Mouse (Mus musculus): ENCODE measurements around the gene Pakap. TPM values are rescaled to one million over a fixed set of nuclear protein-coding genes. Genes with fewer than 3 reads are reported as not detected.
"Not testable (repeated sequence)": the region's sequence is repeated elsewhere in the genome, so short reads cannot be mapped to it uniquely, and the experiment has no call there.

Gene Pakap
- polyA plus RNA-seq, 1 experiment from 2014 or later, result 12.7 TPM

GRCm38 (mm10) chr4:57886066-57886887 lies 318.3 kb downstream of the Pakap start:
- H3K4me1 ChIP-seq (ENCODE audit: control insufficient read depth, insufficient read depth, low read length), result no peaks in the 10 kb centered on the region
- H3K9ac ChIP-seq (ENCODE audit: low read depth, low read length), result no peak overlapping the region
- no peak overlapping the region for H3K27ac ChIP-seq (ENCODE audit: low read length)
- no peak for ATAC-seq
- no peak overlapping the region for H3K4me3 ChIP-seq (ENCODE audit: low read depth, low read length)
- no peaks in the 10 kb centered on the region for H3K9me3 ChIP-seq (replicated peaks; ENCODE audit: control insufficient read depth, low read length, poor library complexity, severe bottlenecking)
- 59% methylated on average over 11 of the region's 11 CpGs for WGBS
- H3K36me3 ChIP-seq (ENCODE audit: control insufficient read depth, insufficient read depth, low read length), result no peaks in the 10 kb centered on the region
- H3K27me3 ChIP-seq (ENCODE audit: control insufficient read depth, insufficient read depth, low read depth, low read length), result no peaks in the 10 kb centered on the region
- H3K4me2 ChIP-seq (ENCODE audit: low read length), result no peak overlapping the region

- Histone ChIP-seq H3K4me2 (ENCODE audit: low read length) (no peak overlapping the region), H3K4me1 (ENCODE audit: control insufficient read depth, insufficient read depth, low read length) (no peaks in the 10 kb centered on the region; the same call in 1 of the 2 replicates), H3K27ac (ENCODE audit: low read length) (no peak overlapping the region), H3K9ac (ENCODE audit: low read depth, low read length) (no peak overlapping the region), H3K9me3 (replicated peaks; ENCODE audit: control insufficient read depth, low read length, poor library complexity, severe bottlenecking) (no peaks in the 10 kb centered on the region), H3K27me3 (ENCODE audit: control insufficient read depth, insufficient read depth, low read depth, low read length) (no peaks in the 10 kb centered on the region), H3K4me3 (ENCODE audit: low read depth, low read length) (no peak overlapping the region), H3K36me3 (ENCODE audit: control insufficient read depth, insufficient read depth, low read length) (no peaks in the 10 kb centered on the region)
- 98% methylated on average over 3 of the region's 3 CpGs for WGBS
- ATAC-seq, result no peak
Observed at GRCm38 (mm10) chr4:57886888-57887230, 318.9 kb downstream of the Pakap start.

- H3K9ac ChIP-seq (ENCODE audit: low read depth, low read length), result no peak overlapping the region
- peaks cover 5% of the 10 kb centered on the region; the same call in 1 of the 2 replicates for H3K4me1 ChIP-seq (ENCODE audit: control insufficient read depth, insufficient read depth, low read length)
- no peaks in the 10 kb centered on the region for H3K36me3 ChIP-seq (ENCODE audit: control insufficient read depth, insufficient read depth, low read length)
- ATAC-seq, result no peak
- 92% methylated on average over 2 of the region's 2 CpGs for WGBS
- H3K27ac ChIP-seq (ENCODE audit: low read length), result no peak overlapping the region
- H3K27me3 ChIP-seq (ENCODE audit: control insufficient read depth, insufficient read depth, low read depth, low read length), result no peaks in the 10 kb centered on the region
- no peak overlapping the region for H3K4me2 ChIP-seq (ENCODE audit: low read length)
- no peaks in the 10 kb centered on the region for H3K9me3 ChIP-seq (replicated peaks; ENCODE audit: control insufficient read depth, low read length, poor library complexity, severe bottlenecking)
- H3K4me3 ChIP-seq (ENCODE audit: low read depth, low read length), result no peak overlapping the region
Observed at GRCm38 (mm10) chr4:57888246-57888645, 320.3 kb downstream of the Pakap start.

DNA sequence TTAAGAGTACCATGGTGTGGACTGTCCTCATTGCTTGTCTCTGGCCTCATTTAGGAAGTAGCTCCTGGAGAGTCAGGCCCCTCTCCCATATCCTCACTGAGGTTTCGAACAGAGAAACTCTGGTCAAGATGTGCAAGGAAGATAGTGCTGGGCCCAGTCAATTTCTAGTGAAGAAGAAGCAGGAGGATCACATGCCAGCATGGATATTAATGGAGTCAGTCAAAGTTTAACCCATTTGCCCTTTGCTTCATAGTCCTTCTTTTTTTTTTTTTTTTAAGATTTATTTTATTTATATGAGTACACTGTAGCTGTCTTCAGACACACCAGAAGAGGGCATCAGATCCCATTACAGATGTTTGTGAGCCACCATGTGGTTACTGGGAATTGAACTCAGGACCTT lies 321.0 kb downstream of the Pakap start:
- 96% methylated on average over 1 of the region's 1 CpGs for WGBS
- H3K4me2 ChIP-seq (ENCODE audit: low read length); ATAC-seq; H3K4me3 ChIP-seq (ENCODE audit: low read depth, low read length); H3K27me3 ChIP-seq (ENCODE audit: control insufficient read depth, insufficient read depth, low read depth, low read length); H3K9ac ChIP-seq (ENCODE audit: low read depth, low read length); H3K36me3 ChIP-seq (ENCODE audit: control insufficient read depth, insufficient read depth, low read length); H3K9me3 ChIP-seq (replicated peaks; ENCODE audit: control insufficient read depth, low read length, poor library complexity, severe bottlenecking); H3K4me1 ChIP-seq (ENCODE audit: control insufficient read depth, insufficient read depth, low read length); H3K27ac ChIP-seq (ENCODE audit: low read length): not testable (repeated sequence)

DNA sequence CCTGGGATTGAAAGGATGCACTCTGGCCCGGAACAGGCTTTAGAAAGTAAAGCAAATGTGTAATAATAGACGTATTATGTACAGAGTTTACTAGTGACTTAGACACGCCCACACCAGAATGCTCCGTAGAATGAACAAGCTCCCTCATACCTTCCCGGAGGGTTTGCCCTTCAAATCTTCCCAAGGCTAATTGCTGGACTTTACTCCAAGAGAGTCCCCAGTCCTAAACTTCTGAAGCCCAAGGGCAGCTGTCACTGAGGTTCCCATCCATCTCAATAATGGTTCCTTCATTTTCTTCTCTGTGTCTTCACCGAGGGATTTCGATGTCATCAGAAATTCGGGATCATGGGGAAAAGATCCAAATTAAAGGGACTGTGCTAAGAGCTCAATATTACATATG lies 321.8 kb downstream of the Pakap start:
- Histone ChIP-seq H3K9me3 (replicated peaks; ENCODE audit: control insufficient read depth, low read length, poor library complexity, severe bottlenecking) (no peaks in the 10 kb centered on the region), H3K4me3 (ENCODE audit: low read depth, low read length) (no peak overlapping the region), H3K4me1 (ENCODE audit: control insufficient read depth, insufficient read depth, low read length) (peaks cover 5% of the 10 kb centered on the region; the same call in 1 of the 2 replicates), H3K9ac (ENCODE audit: low read depth, low read length) (no peak overlapping the region), H3K27ac (ENCODE audit: low read length) (no peak overlapping the region), H3K4me2 (ENCODE audit: low read length) (no peak overlapping the region), H3K36me3 (ENCODE audit: control insufficient read depth, insufficient read depth, low read length) (no peaks in the 10 kb centered on the region), H3K27me3 (ENCODE audit: control insufficient read depth, insufficient read depth, low read depth, low read length) (no peaks in the 10 kb centered on the region)
- no peak for ATAC-seq
- 88% methylated on average over 8 of the region's 8 CpGs for WGBS

DNA sequence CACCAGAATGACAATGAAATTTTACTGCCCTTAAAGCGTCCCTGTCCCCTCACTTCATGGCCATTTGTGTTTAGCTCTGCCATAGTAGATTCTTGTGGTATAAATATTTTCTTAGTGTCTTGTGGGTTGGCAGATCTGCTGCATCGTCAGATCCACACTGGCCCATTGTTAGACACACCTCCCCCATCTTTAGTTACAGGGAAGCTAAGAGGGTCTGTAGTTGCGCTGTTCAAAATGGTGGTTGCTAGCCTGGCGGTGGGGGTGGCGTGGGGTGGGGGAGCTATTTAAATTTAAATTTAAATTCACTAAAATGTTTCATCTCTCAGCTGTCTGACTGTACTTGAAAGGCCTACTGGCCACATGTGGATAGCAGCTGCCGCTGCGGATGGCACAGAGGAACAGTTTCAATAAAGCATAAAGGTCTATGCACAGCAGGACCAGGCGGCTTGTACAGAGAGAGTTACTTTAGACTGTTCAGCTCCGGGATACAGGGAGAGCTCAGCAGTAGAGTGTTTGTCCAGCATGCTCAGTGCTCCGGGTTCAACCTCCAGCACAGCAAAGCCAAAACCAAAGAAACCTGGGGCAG lies 324.1 kb downstream of the Pakap start:
- no peak overlapping the region for H3K27ac ChIP-seq (ENCODE audit: low read length)
- peaks cover 10% of the 10 kb centered on the region for H3K4me1 ChIP-seq (ENCODE audit: control insufficient read depth, insufficient read depth, low read length)
- H3K9me3 ChIP-seq (replicated peaks; ENCODE audit: control insufficient read depth, low read length, poor library complexity, severe bottlenecking), result no peaks in the 10 kb centered on the region
- no peak overlapping the region for H3K9ac ChIP-seq (ENCODE audit: low read depth, low read length)
- no peak overlapping the region for H3K4me3 ChIP-seq (ENCODE audit: low read depth, low read length)
- H3K27me3 ChIP-seq (ENCODE audit: control insufficient read depth, insufficient read depth, low read depth, low read length), result no peaks in the 10 kb centered on the region
- H3K4me2 ChIP-seq (ENCODE audit: low read length), result no peak overlapping the region
- no peaks in the 10 kb centered on the region for H3K36me3 ChIP-seq (ENCODE audit: control insufficient read depth, insufficient read depth, low read length)
- peak; percentile 77 for ATAC-seq
- WGBS, result 40% methylated on average over 10 of the region's 10 CpGs

- H3K9ac ChIP-seq (ENCODE audit: low read depth, low read length), result no peak overlapping the region
- H3K36me3 ChIP-seq (ENCODE audit: control insufficient read depth, insufficient read depth, low read length), result no peaks in the 10 kb centered on the region
- H3K27ac ChIP-seq (ENCODE audit: low read length), result no peak overlapping the region
- ATAC-seq, result no peak
- peaks cover 10% of the 10 kb centered on the region for H3K4me1 ChIP-seq (ENCODE audit: control insufficient read depth, insufficient read depth, low read length)
- H3K9me3 ChIP-seq (replicated peaks; ENCODE audit: control insufficient read depth, low read length, poor library complexity, severe bottlenecking), result no peaks in the 10 kb centered on the region
- 13% methylated on average over 5 of the region's 5 CpGs for WGBS
- no peak overlapping the region for H3K4me3 ChIP-seq (ENCODE audit: low read depth, low read length)
- H3K27me3 ChIP-seq (ENCODE audit: control insufficient read depth, insufficient read depth, low read depth, low read length), result no peaks in the 10 kb centered on the region
- H3K4me2 ChIP-seq (ENCODE audit: low read length), result no peak overlapping the region
Observed at GRCm38 (mm10) chr4:57895140-57895539, 327.2 kb downstream of the Pakap start.

GRCm38 (mm10) chr4:57895902-57896301 lies 327.9 kb downstream of the Pakap start:
- no peak for ATAC-seq
- Histone ChIP-seq H3K27me3 (ENCODE audit: control insufficient read depth, insufficient read depth, low read depth, low read length) (no peaks in the 10 kb centered on the region), H3K27ac (ENCODE audit: low read length) (no peak overlapping the region), H3K4me1 (ENCODE audit: control insufficient read depth, insufficient read depth, low read length) (peaks cover 10% of the 10 kb centered on the region), H3K36me3 (ENCODE audit: control insufficient read depth, insufficient read depth, low read length) (no peaks in the 10 kb centered on the region), H3K9me3 (replicated peaks; ENCODE audit: control insufficient read depth, low read length, poor library complexity, severe bottlenecking) (no peaks in the 10 kb centered on the region), H3K9ac (ENCODE audit: low read depth, low read length) (no peak overlapping the region), H3K4me2 (ENCODE audit: low read length) (no peak overlapping the region), H3K4me3 (ENCODE audit: low read depth, low read length) (no peak overlapping the region)
- WGBS, result 65% methylated on average over 6 of the region's 6 CpGs

- H3K4me2 ChIP-seq (ENCODE audit: low read length), result no peak overlapping the region
- H3K36me3 ChIP-seq (ENCODE audit: control insufficient read depth, insufficient read depth, low read length), result no peaks in the 10 kb centered on the region
- H3K9me3 ChIP-seq (replicated peaks; ENCODE audit: control insufficient read depth, low read length, poor library complexity, severe bottlenecking), result no peaks in the 10 kb centered on the region
- no peak for ATAC-seq
- H3K27ac ChIP-seq (ENCODE audit: low read length), result no peak overlapping the region
- H3K4me3 ChIP-seq (ENCODE audit: low read depth, low read length), result no peak overlapping the region
- peaks cover 10% of the 10 kb centered on the region for H3K4me1 ChIP-seq (ENCODE audit: control insufficient read depth, insufficient read depth, low read length)
- 79% methylated on average over 3 of the region's 3 CpGs for WGBS
- no peak overlapping the region for H3K9ac ChIP-seq (ENCODE audit: low read depth, low read length)
- H3K27me3 ChIP-seq (ENCODE audit: control insufficient read depth, insufficient read depth, low read depth, low read length), result no peaks in the 10 kb centered on the region
Observed at GRCm38 (mm10) chr4:57896631-57897030, 328.7 kb downstream of the Pakap start.
